Mouse (Mus musculus) kidney, postnatal 36 days (tissue): ENCODE data around the gene Hist1h1d.
"Not testable (repeated sequence)": the region's sequence is repeated elsewhere in the genome, so short reads cannot be mapped to it uniquely, and the experiment has no call there.

Source experiments
- DNase-seq, 2 experiments: peaks; one replicate each; pipeline ENCODE4 v3.0.0; 2021 to 2022; ENCODE audit warnings: mixed read lengths in 2 of 2

Hist1h1d gene

GRCm38 (mm10) chr13:23573898-23574524, 20.9 kb downstream of the Hist1h1d start, which contains the start of the genes Hist1h2bf and Hist1h2ad:
TSS of gene Hist1h2bf (minus strand) at chr13:23574196.
TSS of gene Hist1h2ad (plus strand) at chr13:23574381.
- peak; percentile 82 to 90 for DNase-seq

GRCm38 (mm10) chr13:23574546-23575170, 21.6 kb downstream of the Hist1h1d start:
- DNase-seq = not testable (repeated sequence)

DNA sequence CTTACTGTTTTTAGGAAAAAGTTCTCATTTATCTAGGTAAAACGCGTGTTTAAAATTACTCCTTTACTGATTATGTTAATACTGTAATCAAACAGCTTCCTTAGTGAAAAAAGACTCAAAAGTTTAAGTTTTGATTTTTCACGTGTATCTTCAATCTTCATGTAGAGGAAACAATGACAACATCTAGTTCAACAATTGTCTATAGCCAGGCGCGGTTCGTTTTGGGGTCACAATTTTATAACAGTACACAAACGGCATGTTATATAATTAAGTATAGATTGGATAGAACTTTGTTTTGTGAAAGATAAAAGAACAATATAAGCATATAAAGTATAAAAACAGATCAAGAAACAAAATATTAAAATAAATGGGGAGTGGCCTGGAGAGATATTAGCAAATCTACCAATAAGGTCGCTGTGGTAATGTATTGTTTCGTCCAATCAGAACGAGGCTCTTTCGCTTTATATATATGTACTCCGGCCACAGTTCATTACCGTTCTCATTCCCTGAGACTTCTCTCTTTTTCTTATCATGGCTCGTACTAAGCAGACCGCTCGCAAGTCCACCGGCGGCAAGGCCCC, 22.3 kb downstream of the Hist1h1d start, which contains the start of gene Hist1h3d:
Hist1h3d (plus strand) TSS at position 493 of the 581 bp plus-strand sequence.
- peak in 1 of 2 experiments; percentile 42 for DNase-seq

GRCm38 (mm10) chr13:23575864-23576313, 22.8 kb downstream of the Hist1h1d start:
- not testable (repeated sequence) for DNase-seq

- DNase-seq = no peak
These were observed 23.4 kb downstream of the Hist1h1d start for GRCm38 (mm10) chr13:23576351-23576881.

DNA sequence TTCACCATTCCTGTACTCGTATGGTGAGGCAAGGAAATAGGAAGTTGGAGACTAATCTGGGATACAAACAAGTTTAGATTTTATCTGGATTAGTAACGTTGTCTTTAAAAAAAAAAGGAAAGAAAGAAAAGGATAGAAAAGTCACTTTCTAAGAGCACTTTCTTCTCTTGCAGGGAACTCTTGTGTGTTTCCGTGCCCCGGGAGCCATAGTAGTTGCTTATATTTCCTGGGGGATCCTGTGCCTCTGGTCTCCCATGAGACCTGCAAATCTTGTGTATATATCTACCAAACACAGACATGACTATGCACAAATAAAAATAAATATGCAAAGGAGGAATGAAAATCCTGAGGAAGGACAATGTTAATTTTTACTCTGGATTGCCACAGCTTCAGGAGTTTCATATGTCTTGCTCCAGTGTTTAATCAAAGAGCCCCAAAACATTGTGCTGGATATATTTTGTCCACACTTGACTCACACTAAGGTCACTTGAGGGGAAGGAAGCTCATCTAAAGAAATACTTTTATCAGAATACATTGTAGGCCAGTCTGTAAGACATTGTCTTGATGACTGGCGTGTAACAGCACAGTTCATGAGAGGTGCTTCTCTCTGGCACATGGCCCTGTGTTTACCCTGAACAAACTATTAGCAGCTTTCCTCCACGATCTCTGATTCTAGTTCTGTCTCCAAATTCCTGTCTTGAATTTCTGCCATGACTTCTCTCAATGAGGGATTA, 24.0 kb downstream of the Hist1h1d start:
- no peak for DNase-seq

DNA sequence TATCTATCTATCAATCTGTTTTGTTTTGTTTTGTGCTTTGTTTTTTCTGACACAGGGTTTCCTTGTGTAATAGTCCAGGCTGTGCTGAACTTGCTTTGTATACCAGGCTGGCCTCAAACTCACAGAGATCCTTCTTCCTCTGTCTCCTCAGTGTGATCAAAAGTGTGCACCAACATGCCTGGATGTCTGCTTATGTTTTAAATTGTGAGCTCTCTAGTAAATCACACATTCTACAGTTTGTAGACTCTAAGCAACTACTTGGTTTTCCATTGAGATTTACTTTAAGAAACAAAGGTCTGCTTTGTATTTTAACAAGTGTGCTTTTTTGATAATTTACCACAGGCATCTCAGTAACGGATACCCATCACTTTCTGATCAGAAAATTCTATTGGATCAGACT, 24.8 kb downstream of the Hist1h1d start:
- DNase-seq = no peak

DNA sequence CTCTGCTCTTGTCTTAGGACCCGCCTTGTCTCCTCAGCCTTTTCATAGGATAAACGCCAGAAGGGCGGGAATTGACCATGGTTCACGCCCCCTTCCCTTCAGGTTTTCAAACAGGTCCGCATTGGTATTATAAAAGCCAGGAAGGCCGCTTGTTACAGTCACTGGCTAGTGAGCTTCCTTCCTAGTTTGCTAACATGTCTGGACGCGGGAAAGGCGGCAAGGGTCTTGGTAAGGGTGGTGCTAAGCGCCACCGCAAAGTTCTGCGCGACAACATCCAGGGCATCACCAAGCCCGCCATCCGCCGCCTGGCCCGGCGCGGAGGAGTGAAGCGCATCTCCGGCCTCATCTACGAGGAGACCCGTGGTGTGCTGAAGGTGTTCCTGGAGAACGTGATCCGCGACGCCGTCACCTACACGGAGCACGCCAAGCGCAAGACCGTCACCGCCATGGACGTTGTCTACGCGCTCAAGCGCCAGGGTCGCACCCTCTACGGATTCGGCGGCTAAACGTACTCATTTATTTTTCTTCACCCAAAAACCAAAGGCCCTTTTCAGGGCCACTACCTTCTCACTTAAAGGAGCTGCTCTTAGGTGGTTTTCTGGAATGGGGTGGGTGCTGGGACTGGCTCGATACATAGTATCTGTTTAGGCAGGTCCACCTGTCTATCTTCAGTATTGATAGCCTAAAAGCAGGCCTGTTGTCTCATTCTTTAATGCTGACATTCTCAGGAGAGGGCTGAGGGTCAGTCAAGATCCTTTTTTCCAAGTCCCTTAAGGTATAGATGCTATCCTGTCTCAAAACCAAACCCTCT, 28.6 kb downstream of the Hist1h1d start, which contains the start of gene Hist1h4d:
Hist1h4d (plus strand) TSS at position 191 of the 811 bp plus-strand sequence.
- peak; percentile 93 to 98 for DNase-seq

DNA sequence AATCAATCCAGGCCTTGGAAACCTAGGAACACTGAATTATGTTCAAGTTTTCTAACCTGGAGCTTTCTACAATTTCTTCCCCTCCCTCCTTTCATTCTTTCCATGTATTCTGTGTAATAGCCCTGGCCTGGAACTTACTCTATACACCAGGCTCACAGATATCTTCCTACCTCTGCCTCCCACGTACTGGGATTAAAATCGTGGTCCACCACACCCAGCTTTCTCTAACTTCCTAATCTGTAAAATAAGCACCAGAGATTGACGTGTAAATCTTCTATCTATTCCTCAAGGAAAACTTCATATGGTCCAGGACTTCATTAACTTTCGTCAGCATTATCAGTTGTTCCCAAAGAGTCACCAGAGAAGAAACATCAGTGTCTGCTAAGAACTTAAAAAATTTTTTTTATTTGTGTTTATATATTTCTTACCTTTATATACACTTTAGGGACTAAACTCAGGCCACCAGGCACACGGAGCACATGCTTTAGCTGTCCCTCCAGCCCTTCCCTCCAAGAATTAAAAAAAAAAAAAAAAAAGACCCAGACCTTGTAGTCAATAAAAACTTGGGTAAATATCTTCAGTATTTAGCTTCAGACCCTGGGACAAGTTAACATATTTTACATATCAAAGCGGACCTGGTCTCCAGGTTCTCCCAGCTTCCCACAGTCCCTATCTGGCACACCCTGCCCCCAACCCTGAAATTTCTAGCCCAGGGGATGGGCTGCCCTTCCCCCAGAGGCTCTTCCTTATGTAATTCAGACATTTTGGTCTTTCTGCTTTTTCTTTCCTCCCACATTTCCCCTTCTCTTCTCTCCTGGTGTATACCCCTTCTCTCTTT, 29.4 kb downstream of the Hist1h1d start:
- no peak for DNase-seq

DNA sequence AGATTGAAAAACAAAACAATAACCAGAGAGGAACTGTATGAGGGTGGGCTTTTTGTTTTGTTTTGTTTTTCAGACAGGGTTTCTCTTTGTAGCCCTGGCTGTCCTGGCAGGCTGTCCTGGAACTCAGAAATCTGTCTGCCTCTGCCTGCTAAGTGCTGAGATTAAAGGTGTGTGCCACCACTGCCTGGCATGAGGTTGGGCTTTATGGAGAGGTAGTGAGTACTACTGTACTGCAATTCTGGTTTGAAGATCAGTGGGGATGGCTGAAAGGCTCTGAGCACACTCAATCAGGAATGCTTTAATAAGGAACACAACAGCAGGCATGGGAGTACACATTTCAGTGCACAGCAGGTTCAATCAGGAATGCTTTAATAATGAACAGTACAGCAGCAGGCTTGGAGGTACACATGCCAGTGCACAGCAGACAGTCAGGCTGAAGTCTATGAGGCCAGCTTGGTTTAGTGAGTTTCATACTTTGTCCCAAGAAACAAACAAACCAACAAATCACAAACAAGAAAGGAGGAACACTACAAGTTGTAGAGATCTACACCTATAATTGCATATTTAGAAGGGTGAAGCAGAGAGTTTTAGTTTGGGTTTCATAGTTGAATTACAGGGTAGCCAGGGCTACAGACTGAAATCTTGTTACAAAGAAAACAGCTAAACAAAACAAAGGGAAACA, 30.5 kb downstream of the Hist1h1d start:
- DNase-seq = no peak

- DNase-seq = no peak
These were observed 31.3 kb downstream of the Hist1h1d start for GRCm38 (mm10) chr13:23584331-23584730.

GRCm38 (mm10) chr13:23585029-23585441, 32.0 kb downstream of the Hist1h1d start:
- DNase-seq = peak; percentile 65 to 80

DNA sequence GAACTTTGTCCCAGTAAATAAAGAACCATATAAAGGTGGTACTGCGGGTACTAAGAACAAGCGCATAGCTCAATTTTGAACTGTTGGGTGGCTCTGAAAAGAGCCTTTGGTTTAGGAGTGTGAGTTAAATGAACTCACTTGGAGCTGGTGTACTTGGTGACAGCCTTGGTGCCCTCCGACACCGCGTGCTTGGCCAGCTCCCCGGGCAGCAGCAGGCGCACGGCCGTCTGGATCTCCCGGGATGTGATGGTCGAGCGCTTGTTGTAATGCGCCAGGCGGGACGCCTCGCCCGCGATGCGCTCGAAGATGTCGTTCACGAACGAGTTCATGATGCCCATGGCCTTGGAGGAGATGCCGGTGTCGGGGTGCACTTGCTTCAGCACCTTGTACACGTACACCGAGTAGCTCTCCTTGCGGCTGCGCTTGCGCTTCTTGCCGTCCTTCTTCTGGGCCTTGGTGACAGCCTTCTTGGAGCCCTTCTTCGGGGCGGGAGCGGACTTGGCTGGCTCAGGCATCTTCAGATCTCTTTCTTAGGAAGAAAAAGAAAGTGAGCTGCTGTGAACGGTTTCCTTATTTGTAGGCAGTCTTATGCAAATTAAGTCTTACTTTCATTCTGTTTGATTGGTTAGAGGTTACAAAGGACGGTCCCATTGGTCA, 32.5 kb downstream of the Hist1h1d start:
- peak; percentile 56 to 79 for DNase-seq

- DNase-seq = no peak
These were observed 33.3 kb downstream of the Hist1h1d start for GRCm38 (mm10) chr13:23586099-23586939.

- no peak for DNase-seq
These were observed 33.8 kb downstream of the Hist1h1d start for GRCm38 (mm10) chr13:23586940-23587225.

GRCm38 (mm10) chr13:23591206-23591605, 38.1 kb downstream of the Hist1h1d start:
- DNase-seq = no peak

GRCm38 (mm10) chr13:23591886-23592285, 38.8 kb downstream of the Hist1h1d start:
- not testable (repeated sequence) for DNase-seq

GRCm38 (mm10) chr13:23592614-23593013, 39.6 kb downstream of the Hist1h1d start:
- no peak for DNase-seq
